Mouse (Mus musculus): ENCODE measurements around the gene Luzp1. TPM values are rescaled to one million over a fixed set of nuclear protein-coding genes. Genes with fewer than 3 reads are reported as not detected.

Gene Luzp1
- polyA plus RNA-seq, 1 experiment = 48.0 TPM

DNA sequence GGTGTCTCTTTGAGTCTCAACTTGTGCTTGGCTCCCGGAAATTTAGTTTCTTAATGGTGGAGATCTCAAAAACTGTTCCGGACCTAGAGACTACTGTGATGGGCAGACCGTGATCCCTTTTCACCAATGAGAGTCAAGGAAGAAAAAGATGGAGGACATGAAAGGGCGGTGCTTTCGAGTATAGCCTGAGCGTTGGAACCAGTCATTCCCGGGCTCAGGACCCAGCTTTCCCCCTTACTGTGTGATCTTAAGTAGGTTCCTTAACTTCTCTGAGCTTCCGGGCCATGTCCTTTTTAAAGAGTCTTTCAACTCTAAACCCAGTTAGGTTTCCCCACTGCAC is 6.8 kb upstream of the Luzp1 start:
- H3K27ac ChIP-seq (ENCODE audit: insufficient read depth, low read length) = peak overlapping the region; percentile 87
- no peaks in the 10 kb centered on the region for H3K27me3 ChIP-seq (ENCODE audit: control insufficient read depth, insufficient read depth, low read length)
- H3K4me3 ChIP-seq (replicated peaks; ENCODE audit: insufficient read depth, low read depth, low read length) = peak overlapping the region; percentile 83
- peaks cover 12% of the 10 kb centered on the region; the same call in 1 of the 2 replicates for H3K4me1 ChIP-seq (ENCODE audit: control insufficient read depth, insufficient read depth, low read length)
- peak in 1 of 2 experiments; percentile 65 for DNase-seq
- TF ChIP-seq CTCF (IDR thresholded peaks at IDR 0.05; ENCODE audit: borderline replicate concordance, insufficient read depth, low read depth, low read length) = no peak
- TF ChIP-seq POLR2A (IDR thresholded peaks at IDR 0.05; ENCODE audit: borderline replicate concordance, insufficient read depth, low read length) = no peak
- 5% methylated on average over 8 of the region's 8 CpGs for WGBS

DNA sequence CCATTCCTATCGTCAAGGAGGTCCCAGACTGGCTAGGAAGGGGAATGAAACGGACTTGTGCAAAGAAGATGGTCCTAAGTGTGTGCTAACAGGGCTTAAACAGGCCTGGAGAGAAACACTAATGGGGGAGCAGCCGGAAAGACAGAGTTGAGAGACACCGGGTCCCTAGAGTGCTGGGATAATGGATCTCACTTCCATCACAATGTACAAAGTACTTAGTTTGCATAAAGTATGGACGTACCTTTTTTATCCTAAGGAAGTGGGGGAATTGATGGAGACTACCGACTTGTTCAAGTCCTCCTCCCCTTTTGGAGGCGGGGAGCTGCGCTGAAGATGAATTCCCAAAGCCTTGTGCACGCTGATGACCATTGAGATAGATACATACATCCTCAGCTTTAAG is 6.1 kb upstream of the Luzp1 start:
- Histone ChIP-seq H3K27me3 (ENCODE audit: control insufficient read depth, insufficient read depth, low read length) (no peaks in the 10 kb centered on the region), H3K27ac (ENCODE audit: insufficient read depth, low read length) (no peak overlapping the region), H3K4me1 (ENCODE audit: control insufficient read depth, insufficient read depth, low read length) (peaks cover 14% of the 10 kb centered on the region; the same call in 1 of the 2 replicates), H3K4me3 (replicated peaks; ENCODE audit: insufficient read depth, low read depth, low read length) (peak overlapping the region; percentile 83)
- DNase-seq = no peak
- TF ChIP-seq POLR2A (IDR thresholded peaks at IDR 0.05; ENCODE audit: borderline replicate concordance, insufficient read depth, low read length) (no peak), CTCF (IDR thresholded peaks at IDR 0.05; ENCODE audit: borderline replicate concordance, insufficient read depth, low read depth, low read length) (no peak)
- WGBS = 70% methylated on average over 9 of the region's 9 CpGs

DNA sequence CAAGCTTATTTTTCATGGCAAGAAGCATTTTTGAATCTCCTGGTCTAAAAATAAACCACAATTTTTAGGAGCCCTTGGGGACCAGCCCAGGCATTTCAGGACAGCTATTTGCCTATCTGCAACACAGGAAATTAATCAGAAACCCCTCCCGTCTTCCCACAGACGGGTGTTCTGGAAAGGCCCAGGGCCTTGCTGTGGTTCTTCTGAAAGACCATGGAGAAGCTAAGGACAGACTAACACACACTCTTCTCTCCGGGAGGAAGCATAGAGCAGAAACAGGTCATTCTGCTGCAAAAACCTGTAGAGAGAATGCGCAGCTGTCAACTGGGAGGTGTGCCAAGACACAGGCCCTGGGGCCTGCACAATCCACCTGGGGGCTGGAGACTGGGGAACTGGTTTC is 3.3 kb upstream of the Luzp1 start:
- WGBS = 9% methylated on average over 4 of the region's 4 CpGs
- DNase-seq = peak; percentile 83 to 87
- Histone ChIP-seq H3K27ac (ENCODE audit: insufficient read depth, low read length) (peak overlapping the region; percentile 61), H3K4me1 (ENCODE audit: control insufficient read depth, insufficient read depth, low read length) (peaks cover 22% of the 10 kb centered on the region), H3K4me3 (replicated peaks; ENCODE audit: insufficient read depth, low read depth, low read length) (no peak overlapping the region), H3K27me3 (ENCODE audit: control insufficient read depth, insufficient read depth, low read length) (no peaks in the 10 kb centered on the region)
- TF ChIP-seq POLR2A (IDR thresholded peaks at IDR 0.05; ENCODE audit: borderline replicate concordance, insufficient read depth, low read length) (no peak), CTCF (IDR thresholded peaks at IDR 0.05; ENCODE audit: borderline replicate concordance, insufficient read depth, low read depth, low read length) (no peak)

DNA sequence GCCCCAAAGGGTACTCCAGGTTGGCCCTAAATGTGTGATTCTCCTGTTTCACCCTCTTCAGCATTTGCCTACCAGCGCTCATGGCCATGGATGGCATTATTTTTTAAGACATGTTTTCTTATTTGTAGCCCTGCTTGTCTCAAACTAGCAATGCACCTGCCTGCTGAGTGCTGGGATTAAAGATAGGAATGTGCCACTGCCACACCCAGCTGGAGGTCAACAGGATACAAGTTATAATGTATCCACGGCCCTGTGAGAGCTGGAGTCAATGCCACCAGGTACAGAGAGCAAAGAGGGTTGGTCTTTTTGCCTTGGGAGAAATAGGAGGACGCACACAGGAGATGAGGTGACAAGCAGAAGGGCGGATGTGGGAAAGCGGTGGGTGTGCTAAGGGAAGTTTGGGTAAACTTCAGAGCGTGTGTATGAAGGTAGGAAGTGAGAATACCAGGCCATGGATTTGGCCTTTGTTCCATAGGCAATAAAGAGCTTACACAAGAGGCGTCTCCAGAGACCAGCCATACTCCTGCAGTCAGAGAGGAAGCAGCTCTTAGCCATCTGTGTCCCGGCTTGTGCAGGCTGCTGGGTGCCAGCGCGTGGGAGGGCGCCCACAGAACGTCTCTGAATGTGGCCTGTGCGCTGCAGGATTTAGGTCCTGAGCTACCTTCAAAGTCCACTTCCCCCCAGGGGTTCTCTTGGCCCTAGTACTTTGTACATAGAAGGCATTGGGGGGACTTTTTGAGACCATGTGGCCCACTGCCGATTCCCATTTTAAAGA is 821 bp upstream of the Luzp1 start:
- 54% methylated on average over 14 of the region's 14 CpGs for WGBS
- DNase-seq = peak; percentile 60 to 74
- peak overlapping the region; percentile 74 for H3K27ac ChIP-seq (ENCODE audit: insufficient read depth, low read length)
- H3K27me3 ChIP-seq (ENCODE audit: control insufficient read depth, insufficient read depth, low read length) = no peaks in the 10 kb centered on the region
- H3K4me1 ChIP-seq (ENCODE audit: control insufficient read depth, insufficient read depth, low read length) = peaks cover 20% of the 10 kb centered on the region
- peak overlapping the region; percentile 80 for H3K4me3 ChIP-seq (replicated peaks; ENCODE audit: insufficient read depth, low read depth, low read length)
- no peak for TF ChIP-seq POLR2A (IDR thresholded peaks at IDR 0.05; ENCODE audit: borderline replicate concordance, insufficient read depth, low read length)
- TF ChIP-seq CTCF (IDR thresholded peaks at IDR 0.05; ENCODE audit: borderline replicate concordance, insufficient read depth, low read depth, low read length) = no peak

DNA sequence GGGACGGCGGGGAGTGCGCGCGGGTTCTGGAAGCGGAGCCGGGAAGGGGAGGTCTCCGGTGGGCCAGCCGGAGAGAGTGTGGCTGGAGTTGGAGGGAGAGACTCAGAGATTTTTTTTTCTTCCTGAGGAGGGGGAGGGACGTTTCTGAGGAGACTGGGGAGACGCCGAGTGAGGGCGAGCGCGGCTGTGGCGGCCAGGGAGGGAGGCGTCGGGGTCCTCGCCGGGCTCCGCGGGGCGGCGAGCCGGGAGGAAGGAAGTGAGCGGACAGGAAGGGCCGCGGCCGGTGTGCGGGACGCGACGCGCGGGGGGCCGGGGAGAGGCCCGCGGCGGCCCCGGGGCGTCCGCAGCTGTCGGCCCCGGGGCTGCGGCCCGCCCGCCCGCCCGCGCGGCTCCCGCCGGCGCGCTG is 383 bp downstream of the Luzp1 start:
- Histone ChIP-seq H3K4me1 (ENCODE audit: control insufficient read depth, insufficient read depth, low read length) (peaks cover 19% of the 10 kb centered on the region), H3K4me3 (replicated peaks; ENCODE audit: insufficient read depth, low read depth, low read length) (peak overlapping the region; percentile 80), H3K27ac (ENCODE audit: insufficient read depth, low read length) (peak overlapping the region; percentile 94), H3K27me3 (ENCODE audit: control insufficient read depth, insufficient read depth, low read length) (no peaks in the 10 kb centered on the region)
- WGBS = 1% methylated on average over 34 of the region's 55 CpGs
- no peak for TF ChIP-seq CTCF (IDR thresholded peaks at IDR 0.05; ENCODE audit: borderline replicate concordance, insufficient read depth, low read depth, low read length)
- no peak for TF ChIP-seq POLR2A (IDR thresholded peaks at IDR 0.05; ENCODE audit: borderline replicate concordance, insufficient read depth, low read length)
- DNase-seq = no peak

DNA sequence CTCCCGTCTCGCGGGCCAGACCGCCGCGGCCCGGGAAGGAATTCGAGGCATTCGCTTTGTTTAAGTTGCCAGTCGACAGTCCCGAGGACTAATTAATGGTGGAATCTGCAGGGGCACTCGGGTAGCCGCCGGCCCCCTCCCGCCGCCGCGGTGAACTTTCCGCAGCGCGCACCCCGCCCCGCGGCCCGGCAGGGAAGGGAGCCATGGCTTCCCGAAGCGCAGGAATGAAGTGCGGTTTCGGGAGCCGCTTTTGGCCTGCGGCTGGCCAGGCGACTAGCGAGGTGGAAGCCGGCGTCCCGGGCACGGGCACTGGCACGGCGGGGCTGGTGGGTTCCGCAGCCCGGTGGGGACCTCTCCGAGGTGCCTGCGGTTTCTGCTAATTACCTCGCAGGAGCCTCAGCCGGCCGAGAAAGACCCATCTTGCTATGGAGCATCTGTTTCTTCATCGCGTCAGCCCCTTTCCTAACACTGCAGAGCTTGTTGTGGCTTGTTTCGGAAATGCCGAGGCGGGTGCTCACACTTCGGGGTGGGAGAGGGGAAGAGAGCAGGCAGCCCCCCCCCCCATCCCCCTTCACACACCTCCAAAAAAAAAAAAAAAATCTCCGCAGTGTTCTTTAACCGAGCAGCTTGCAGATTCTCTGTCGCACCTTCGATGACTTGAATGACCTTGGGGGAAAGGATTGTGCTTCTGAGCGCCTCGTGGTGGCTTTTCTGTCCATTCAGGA is 948 bp downstream of the Luzp1 start:
- TF ChIP-seq CTCF (IDR thresholded peaks at IDR 0.05; ENCODE audit: borderline replicate concordance, insufficient read depth, low read depth, low read length) = no peak
- no peak for TF ChIP-seq POLR2A (IDR thresholded peaks at IDR 0.05; ENCODE audit: borderline replicate concordance, insufficient read depth, low read length)
- peak overlapping the region; percentile 80 for H3K4me3 ChIP-seq (replicated peaks; ENCODE audit: insufficient read depth, low read depth, low read length)
- peak overlapping the region; percentile 94 for H3K27ac ChIP-seq (ENCODE audit: insufficient read depth, low read length)
- H3K27me3 ChIP-seq (ENCODE audit: control insufficient read depth, insufficient read depth, low read length) = no peaks in the 10 kb centered on the region
- peaks cover 13% of the 10 kb centered on the region for H3K4me1 ChIP-seq (ENCODE audit: control insufficient read depth, insufficient read depth, low read length)
- peak; percentile 69 to 81 for DNase-seq
- WGBS = under 1% methylated on average over 58 of the region's 58 CpGs

DNA sequence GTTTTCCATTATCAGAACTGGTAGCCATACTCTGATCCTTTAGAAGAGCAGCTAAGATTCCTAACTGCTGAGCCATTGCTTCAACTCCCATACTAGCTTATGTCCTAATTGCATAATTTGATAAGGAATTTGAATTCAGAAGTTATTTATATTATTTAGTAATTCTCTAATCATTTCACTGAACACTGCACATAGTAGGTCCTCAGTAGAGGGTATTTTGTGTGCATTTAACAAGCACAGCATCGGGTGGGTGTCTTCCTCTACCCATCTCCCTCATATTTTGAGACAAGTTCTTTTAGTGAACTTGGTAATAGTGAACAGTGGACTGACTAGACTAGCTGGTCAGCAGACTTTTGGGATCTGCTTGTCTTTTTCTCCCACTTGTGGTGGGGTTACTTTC is 7.1 kb downstream of the Luzp1 start:
- Histone ChIP-seq H3K27ac (ENCODE audit: insufficient read depth, low read length) (no peak overlapping the region), H3K4me1 (ENCODE audit: control insufficient read depth, insufficient read depth, low read length) (no peaks in the 10 kb centered on the region; the same call in 1 of the 2 replicates), H3K27me3 (ENCODE audit: control insufficient read depth, insufficient read depth, low read length) (no peaks in the 10 kb centered on the region), H3K4me3 (replicated peaks; ENCODE audit: insufficient read depth, low read depth, low read length) (no peak overlapping the region)
- no peak for DNase-seq
- TF ChIP-seq POLR2A (IDR thresholded peaks at IDR 0.05; ENCODE audit: borderline replicate concordance, insufficient read depth, low read length) (no peak), CTCF (IDR thresholded peaks at IDR 0.05; ENCODE audit: borderline replicate concordance, insufficient read depth, low read depth, low read length) (no peak)
- WGBS = 86% methylated on average over 1 of the region's 1 CpGs

DNA sequence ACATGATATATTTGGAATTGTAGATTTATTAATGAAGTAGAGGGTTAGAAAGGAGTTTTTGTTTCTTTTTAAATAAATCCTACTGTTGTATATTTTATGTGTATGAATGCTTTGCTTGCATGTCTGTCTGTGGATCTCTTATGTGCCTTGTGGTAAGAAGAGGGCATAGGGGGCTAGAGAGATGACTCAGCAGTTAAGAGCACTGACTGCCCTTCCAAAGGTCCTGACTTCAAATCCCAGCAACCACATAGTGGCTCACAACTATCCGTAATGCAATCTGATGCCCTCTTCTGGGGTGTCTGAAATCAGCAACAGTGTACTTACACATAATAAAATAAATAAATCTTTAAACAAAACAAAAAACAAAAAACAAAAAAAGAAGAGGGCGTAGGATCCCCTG is 17.0 kb downstream of the Luzp1 start:
- no peak for DNase-seq
- no peaks in the 10 kb centered on the region for H3K4me1 ChIP-seq (ENCODE audit: control insufficient read depth, insufficient read depth, low read length)
- TF ChIP-seq CTCF (IDR thresholded peaks at IDR 0.05; ENCODE audit: borderline replicate concordance, insufficient read depth, low read depth, low read length) (no peak), POLR2A (IDR thresholded peaks at IDR 0.05; ENCODE audit: borderline replicate concordance, insufficient read depth, low read length) (no peak)
- WGBS = 89% methylated on average over 2 of the region's 2 CpGs
- no peak overlapping the region for H3K27ac ChIP-seq (ENCODE audit: insufficient read depth, low read length)
- H3K4me3 ChIP-seq (replicated peaks; ENCODE audit: insufficient read depth, low read depth, low read length) = no peak overlapping the region
- H3K27me3 ChIP-seq (ENCODE audit: control insufficient read depth, insufficient read depth, low read length) = no peaks in the 10 kb centered on the region
